Mouse (Mus musculus) small intestine, adult 2 months (tissue): ENCODE results near the gene Pcgf2.

ENCODE experiments used
- CTCF ChIP-seq: fragments of 200-500 bp; IDR thresholded peaks from 2 replicates; pipeline ENCODE4 v1.5.1; 2012; ENCODE audit warnings: low read depth, mild to moderate bottlenecking, control low read depth, inconsistent platforms, low read length, moderate library complexity, mixed read lengths; ENCODE audit not compliant: insufficient replicate concordance, insufficient read length; ENCODE audit errors: extremely low read depth
- POLR2A ChIP-seq: fragments of 200-500 bp; IDR thresholded peaks from 2 replicates; pipeline ENCODE4 v1.6.1; 2012; ENCODE audit warnings: low read depth, mild to moderate bottlenecking, control low read depth, inconsistent platforms, low read length, moderate library complexity

- TF ChIP-seq CTCF (no peak), POLR2A (no peak)
Observed at GRCm38 (mm10) chr11:97721338-97721737, 21.0 kb upstream of the Pcgf2 start.
